Mouse (Mus musculus): ENCODE measurements around the gene Gm9936.
"Not testable (repeated sequence)": the region's sequence is repeated elsewhere in the genome, so short reads cannot be mapped to it uniquely, and the experiment has no call there.

Gene Gm9936

GRCm38 (mm10) chr5:114840481-114840880, 18.0 kb downstream of the Gm9936 start:
- not testable (repeated sequence) for DNase-seq (ENCODE audit: low spot score in 2 of 2)

- no peak for DNase-seq (ENCODE audit: low spot score in 2 of 2)
These were observed 21.6 kb downstream of the Gm9936 start for GRCm38 (mm10) chr5:114836886-114837285.

GRCm38 (mm10) chr5:114829740-114830139, 28.7 kb downstream of the Gm9936 start:
- DNase-seq (ENCODE audit: low spot score in 2 of 2) = no peak

GRCm38 (mm10) chr5:114827427-114827826, 31.1 kb downstream of the Gm9936 start:
- DNase-seq (ENCODE audit: low spot score in 2 of 2) = peak; percentile 35 to 39

- DNase-seq (ENCODE audit: low spot score in 2 of 2) = no peak
These were observed 32.3 kb downstream of the Gm9936 start for GRCm38 (mm10) chr5:114825978-114826691.

GRCm38 (mm10) chr5:114824197-114824596, 34.3 kb downstream of the Gm9936 start:
- peak in 1 of 2 experiments; percentile 36 for DNase-seq (ENCODE audit: low spot score in 2 of 2)

- DNase-seq (ENCODE audit: low spot score in 2 of 2) = peak; percentile 33 to 40
These were observed 35.4 kb downstream of the Gm9936 start, which contains the start of gene 1500011B03Rik for GRCm38 (mm10) chr5:114822796-114823688. 1500011B03Rik (minus strand) TSS chr5:114823468.

- DNase-seq (ENCODE audit: low spot score in 2 of 2) = no peak
These were observed 40.4 kb downstream of the Gm9936 start for GRCm38 (mm10) chr5:114818124-114818523.

GRCm38 (mm10) chr5:114816599-114816998, 41.9 kb downstream of the Gm9936 start:
- DNase-seq (ENCODE audit: low spot score in 2 of 2) = no peak

GRCm38 (mm10) chr5:114813525-114814181, 44.8 kb downstream of the Gm9936 start:
- DNase-seq (ENCODE audit: low spot score in 2 of 2) = peak; percentile 70 to 74

- no peak for DNase-seq (ENCODE audit: low spot score in 2 of 2)
These were observed 48.7 kb downstream of the Gm9936 start for GRCm38 (mm10) chr5:114809826-114810225.

GRCm38 (mm10) chr5:114809181-114809756, 49.2 kb downstream of the Gm9936 start:
- DNase-seq (ENCODE audit: low spot score in 2 of 2) = no peak

- DNase-seq (ENCODE audit: low spot score in 2 of 2) = no peak
These were observed 50.1 kb downstream of the Gm9936 start for GRCm38 (mm10) chr5:114808385-114808784.

- no peak for DNase-seq (ENCODE audit: low spot score in 2 of 2)
These were observed 50.6 kb downstream of the Gm9936 start for GRCm38 (mm10) chr5:114807893-114808292.

- DNase-seq (ENCODE audit: low spot score in 2 of 2) = no peak
These were observed 51.0 kb downstream of the Gm9936 start for GRCm38 (mm10) chr5:114807468-114807867.

GRCm38 (mm10) chr5:114807063-114807462, 51.4 kb downstream of the Gm9936 start:
- DNase-seq (ENCODE audit: low spot score in 2 of 2) = no peak

- DNase-seq (ENCODE audit: low spot score in 2 of 2) = no peak
These were observed 51.8 kb downstream of the Gm9936 start for GRCm38 (mm10) chr5:114806636-114807035.
